Mouse (Mus musculus): ENCODE data around the gene Cyp2d10. TPM values are rescaled to one million over a fixed set of nuclear protein-coding genes. Genes with fewer than 3 reads are reported as not detected.
"Not testable (repeated sequence)": the region's sequence is repeated elsewhere in the genome, so short reads cannot be mapped to it uniquely, and the experiment has no call there.

The Cyp2d10 gene
- not detected in 2 replicates for polyA plus RNA-seq (2016; fragmentation: Nextera tagmentation; extraction: Ambion mirVana)

- H3K4me2 ChIP-seq = no peak within 1 kb of the TSS
- no peaks in the 10 kb centered on the region for H3K27me3 ChIP-seq
- no peak within 1 kb of the TSS for H3K4me3 ChIP-seq (replicated peaks)
- no peak within 1 kb of the TSS for H3K27ac ChIP-seq
- H3K36me3 ChIP-seq = no peaks in the 10 kb centered on the region
- H3K4me1 ChIP-seq (replicated peaks) = no peaks in the 10 kb centered on the region
- ATAC-seq (ENCODE audit: insufficient number of reproducible peaks, insufficient read depth, low FRiP score, low TSS enrichment, low read depth) = no peak
- no peaks in the 10 kb centered on the region for H3K9me3 ChIP-seq
- 92% methylated on average over 6 of the region's 6 CpGs for WGBS
- H3K9ac ChIP-seq (replicated peaks) = no peak within 1 kb of the TSS
Measured at GRCm38 (mm10) chr15:82406981-82407380, at the start of gene Cyp2d10. Gene Cyp2d10, minus strand, starts transcription at chr15:82407195.

DNA sequence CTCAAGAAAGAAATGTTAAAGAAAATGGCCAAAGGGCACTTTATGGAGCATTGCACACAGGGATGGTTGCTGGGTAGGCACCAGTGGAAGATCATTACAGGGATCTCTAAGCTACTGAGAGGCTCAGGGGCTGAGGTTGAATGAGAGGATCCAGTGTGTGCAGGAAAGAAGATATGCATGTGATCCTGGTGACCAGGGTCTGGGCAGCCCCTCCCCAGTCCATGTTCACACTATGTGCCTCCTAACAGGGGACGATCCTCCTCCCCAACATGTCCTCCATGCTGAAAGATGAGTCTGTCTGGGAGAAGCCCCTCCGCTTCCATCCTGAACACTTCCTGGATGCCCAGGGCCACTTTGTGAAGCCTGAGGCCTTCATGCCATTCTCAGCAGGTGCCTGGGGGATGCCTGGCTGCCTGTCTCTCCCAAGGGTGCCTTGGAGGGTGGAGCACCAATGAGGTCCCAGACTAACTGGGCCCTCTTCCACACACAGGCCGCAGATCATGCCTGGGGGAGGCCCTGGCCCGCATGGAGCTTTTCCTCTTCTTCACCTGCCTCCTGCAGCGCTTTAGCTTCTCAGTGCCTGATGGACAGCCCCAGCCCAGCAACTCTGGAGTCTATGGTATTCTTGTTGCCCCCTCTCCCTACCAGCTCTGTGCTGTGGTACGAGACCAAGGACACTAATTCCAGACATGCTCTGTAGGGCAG is 49.2 kb upstream of the Cyp2d10 start:
- not testable (repeated sequence) for H3K9ac ChIP-seq (replicated peaks); H3K27ac ChIP-seq; H3K4me3 ChIP-seq (replicated peaks); H3K36me3 ChIP-seq; H3K27me3 ChIP-seq; H3K4me2 ChIP-seq; H3K4me1 ChIP-seq (replicated peaks); ATAC-seq (ENCODE audit: insufficient number of reproducible peaks, insufficient read depth, low FRiP score, low TSS enrichment, low read depth); H3K9me3 ChIP-seq
- 89% methylated on average over 6 of the region's 6 CpGs for WGBS

GRCm38 (mm10) chr15:82453501-82453900 is 46.5 kb upstream of the Cyp2d10 start:
- H3K9ac ChIP-seq (replicated peaks); H3K4me3 ChIP-seq (replicated peaks); H3K4me1 ChIP-seq (replicated peaks); H3K4me2 ChIP-seq; H3K36me3 ChIP-seq; H3K27ac ChIP-seq; ATAC-seq (ENCODE audit: insufficient number of reproducible peaks, insufficient read depth, low FRiP score, low TSS enrichment, low read depth); H3K27me3 ChIP-seq; H3K9me3 ChIP-seq: not testable (repeated sequence)
- 80% methylated on average over 6 of the region's 6 CpGs for WGBS

DNA sequence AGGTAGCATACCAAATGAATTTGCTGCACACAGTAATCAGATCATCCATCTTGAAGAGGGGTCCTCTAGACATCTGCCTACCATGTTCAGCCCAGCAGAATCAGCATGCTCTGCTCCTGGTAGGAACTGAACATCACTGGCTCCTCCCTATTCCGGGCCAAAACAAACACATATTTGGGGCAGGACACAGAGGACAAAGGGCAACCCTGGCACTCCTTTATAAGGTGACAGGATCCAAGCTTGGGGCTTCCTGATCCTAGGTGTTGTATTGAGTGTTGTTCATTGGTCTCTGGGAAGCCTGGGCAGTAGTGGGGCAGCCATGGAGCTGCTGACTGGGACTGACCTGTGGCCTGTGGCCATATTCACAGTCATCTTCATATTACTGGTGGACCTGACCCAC is 45.1 kb upstream of the Cyp2d10 start:
- H3K27me3 ChIP-seq, H3K9me3 ChIP-seq: not testable (repeated sequence)

GRCm38 (mm10) chr15:82450045-82450444 is 43.0 kb upstream of the Cyp2d10 start:
- not testable (repeated sequence) for H3K9me3 ChIP-seq; H3K27me3 ChIP-seq; ATAC-seq (ENCODE audit: insufficient number of reproducible peaks, insufficient read depth, low FRiP score, low TSS enrichment, low read depth); H3K36me3 ChIP-seq; H3K4me3 ChIP-seq (replicated peaks); H3K27ac ChIP-seq; H3K9ac ChIP-seq (replicated peaks); H3K4me1 ChIP-seq (replicated peaks); H3K4me2 ChIP-seq
- WGBS = 69% methylated on average over 2 of the region's 2 CpGs

More for the DNA sequence above, 45.1 kb upstream of the Cyp2d10 start:
- 96% methylated on average over 1 of the region's 1 CpGs for WGBS
- not testable (repeated sequence) for H3K4me1 ChIP-seq (replicated peaks); ATAC-seq (ENCODE audit: insufficient number of reproducible peaks, insufficient read depth, low FRiP score, low TSS enrichment, low read depth); H3K4me3 ChIP-seq (replicated peaks); H3K9ac ChIP-seq (replicated peaks); H3K4me2 ChIP-seq; H3K36me3 ChIP-seq; H3K27ac ChIP-seq

GRCm38 (mm10) chr15:82445196-82445595 is 38.2 kb upstream of the Cyp2d10 start:
- no peak overlapping the region for H3K4me3 ChIP-seq (replicated peaks)
- no peak overlapping the region for H3K9ac ChIP-seq (replicated peaks)
- no peaks in the 10 kb centered on the region for H3K27me3 ChIP-seq
- H3K36me3 ChIP-seq = no peaks in the 10 kb centered on the region
- no peak overlapping the region for H3K4me2 ChIP-seq
- ATAC-seq (ENCODE audit: insufficient number of reproducible peaks, insufficient read depth, low FRiP score, low TSS enrichment, low read depth) = no peak
- H3K4me1 ChIP-seq (replicated peaks) = no peaks in the 10 kb centered on the region
- H3K9me3 ChIP-seq = no peaks in the 10 kb centered on the region
- H3K27ac ChIP-seq = no peak overlapping the region
- 75% methylated on average over 8 of the region's 8 CpGs for WGBS

DNA sequence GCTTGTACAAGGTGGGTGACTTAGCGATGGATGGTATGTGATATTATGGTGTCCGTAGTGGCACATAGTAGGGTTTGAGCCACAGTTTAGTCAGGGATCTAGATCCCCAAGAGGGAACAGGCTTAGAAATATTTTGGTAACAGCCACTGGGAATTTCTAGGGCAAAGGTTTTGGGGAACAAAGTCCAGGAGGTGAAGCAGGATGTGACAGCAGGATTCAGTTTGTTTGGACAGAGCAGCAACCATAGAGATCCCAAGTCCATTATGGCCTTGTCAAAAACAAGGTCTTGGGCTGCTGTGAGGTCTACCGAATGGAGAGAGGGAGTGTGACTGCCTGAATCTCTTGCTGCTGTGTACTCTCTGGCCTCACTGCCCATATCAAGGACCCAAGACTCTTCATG is 36.7 kb upstream of the Cyp2d10 start:
- no peak overlapping the region for H3K9ac ChIP-seq (replicated peaks)
- no peak overlapping the region for H3K27ac ChIP-seq
- no peaks in the 10 kb centered on the region for H3K27me3 ChIP-seq
- WGBS = 89% methylated on average over 3 of the region's 3 CpGs
- H3K4me1 ChIP-seq (replicated peaks) = no peaks in the 10 kb centered on the region
- no peak for ATAC-seq (ENCODE audit: insufficient number of reproducible peaks, insufficient read depth, low FRiP score, low TSS enrichment, low read depth)
- H3K4me2 ChIP-seq = no peak overlapping the region
- no peaks in the 10 kb centered on the region for H3K36me3 ChIP-seq
- H3K4me3 ChIP-seq (replicated peaks) = no peak overlapping the region
- no peaks in the 10 kb centered on the region for H3K9me3 ChIP-seq

DNA sequence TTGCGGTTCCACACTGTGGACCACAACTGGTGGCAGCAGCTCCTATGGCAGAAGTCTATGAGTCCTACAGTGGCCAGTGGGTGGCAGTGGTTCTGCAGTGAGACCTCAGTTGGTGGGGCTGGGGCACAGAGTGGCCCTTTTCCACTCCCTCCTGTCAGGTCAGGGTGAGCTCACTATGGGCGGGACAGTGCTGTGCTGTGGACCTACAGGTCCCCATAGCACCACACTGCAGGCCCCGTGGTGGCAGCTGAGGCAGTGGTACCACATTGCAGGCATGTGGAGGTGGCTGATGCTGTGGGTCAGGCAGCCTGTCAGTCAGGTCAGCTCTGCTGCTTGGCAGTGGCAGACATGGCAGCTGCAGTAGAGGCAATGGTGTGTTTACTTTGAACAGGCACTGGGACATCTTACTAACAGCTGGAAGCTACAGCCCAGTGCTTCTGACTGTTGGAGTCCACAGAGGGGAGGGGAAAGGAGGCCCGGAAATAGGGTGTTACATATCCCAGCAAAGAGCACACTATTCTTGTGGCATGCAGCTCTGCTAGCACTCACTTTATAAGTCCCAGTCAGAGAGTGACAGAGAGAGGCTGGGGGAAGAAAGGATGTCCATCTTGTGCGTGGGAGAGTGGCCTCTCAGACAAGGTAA is 31.1 kb upstream of the Cyp2d10 start:
- peaks cover 8% of the 10 kb centered on the region for H3K9me3 ChIP-seq
- no peak overlapping the region for H3K27ac ChIP-seq
- no peak overlapping the region for H3K4me2 ChIP-seq
- WGBS = 77% methylated on average over 5 of the region's 5 CpGs
- ATAC-seq (ENCODE audit: insufficient number of reproducible peaks, insufficient read depth, low FRiP score, low TSS enrichment, low read depth) = no peak
- H3K4me1 ChIP-seq (replicated peaks) = no peaks in the 10 kb centered on the region
- no peaks in the 10 kb centered on the region for H3K36me3 ChIP-seq
- no peak overlapping the region for H3K4me3 ChIP-seq (replicated peaks)
- no peak overlapping the region for H3K9ac ChIP-seq (replicated peaks)
- no peaks in the 10 kb centered on the region for H3K27me3 ChIP-seq

GRCm38 (mm10) chr15:82435606-82436005 is 28.6 kb upstream of the Cyp2d10 start:
- H3K9me3 ChIP-seq = peaks cover 17% of the 10 kb centered on the region
- no peak overlapping the region for H3K9ac ChIP-seq (replicated peaks)
- H3K27ac ChIP-seq = no peak overlapping the region
- H3K27me3 ChIP-seq = no peaks in the 10 kb centered on the region
- no peak overlapping the region for H3K4me2 ChIP-seq
- ATAC-seq (ENCODE audit: insufficient number of reproducible peaks, insufficient read depth, low FRiP score, low TSS enrichment, low read depth) = no peak
- H3K36me3 ChIP-seq = no peaks in the 10 kb centered on the region
- 89% methylated on average over 2 of the region's 2 CpGs for WGBS
- H3K4me1 ChIP-seq (replicated peaks) = no peaks in the 10 kb centered on the region
- no peak overlapping the region for H3K4me3 ChIP-seq (replicated peaks)

DNA sequence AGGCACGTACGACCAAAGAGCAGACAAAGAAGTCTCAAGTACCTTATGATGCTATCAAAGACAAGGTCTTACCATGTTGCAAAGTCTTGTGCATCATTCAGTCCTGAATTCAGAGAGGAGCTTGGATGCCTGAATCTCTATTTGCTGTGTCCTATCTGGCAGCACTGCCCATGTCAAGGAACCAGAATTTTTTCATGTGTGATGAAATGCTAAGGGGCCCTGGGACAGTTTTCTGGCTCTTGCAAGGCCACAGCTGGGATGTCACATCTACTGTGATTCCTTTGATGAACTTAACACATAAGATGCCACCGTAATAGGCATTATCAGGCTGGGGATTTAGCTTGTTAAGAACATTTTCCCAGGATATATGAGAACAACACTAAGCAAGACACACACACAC is 28.0 kb upstream of the Cyp2d10 start:
- H3K9me3 ChIP-seq = peaks cover 19% of the 10 kb centered on the region
- H3K27me3 ChIP-seq = no peaks in the 10 kb centered on the region
- no peaks in the 10 kb centered on the region for H3K36me3 ChIP-seq
- no peak overlapping the region for H3K27ac ChIP-seq
- no peak overlapping the region for H3K9ac ChIP-seq (replicated peaks)
- no peak for ATAC-seq (ENCODE audit: insufficient number of reproducible peaks, insufficient read depth, low FRiP score, low TSS enrichment, low read depth)
- H3K4me2 ChIP-seq = no peak overlapping the region
- WGBS = 81% methylated on average over 3 of the region's 3 CpGs
- H3K4me1 ChIP-seq (replicated peaks) = no peaks in the 10 kb centered on the region
- H3K4me3 ChIP-seq (replicated peaks) = no peak overlapping the region

GRCm38 (mm10) chr15:82434541-82434940 is 27.5 kb upstream of the Cyp2d10 start:
- no peak overlapping the region for H3K4me3 ChIP-seq (replicated peaks)
- 91% methylated on average over 3 of the region's 3 CpGs for WGBS
- no peaks in the 10 kb centered on the region for H3K27me3 ChIP-seq
- ATAC-seq (ENCODE audit: insufficient number of reproducible peaks, insufficient read depth, low FRiP score, low TSS enrichment, low read depth) = no peak
- no peak overlapping the region for H3K9ac ChIP-seq (replicated peaks)
- H3K4me2 ChIP-seq = no peak overlapping the region
- no peaks in the 10 kb centered on the region for H3K4me1 ChIP-seq (replicated peaks)
- no peaks in the 10 kb centered on the region for H3K36me3 ChIP-seq
- no peak overlapping the region for H3K27ac ChIP-seq
- peaks cover 22% of the 10 kb centered on the region for H3K9me3 ChIP-seq

- no peak for ATAC-seq (ENCODE audit: insufficient number of reproducible peaks, insufficient read depth, low FRiP score, low TSS enrichment, low read depth)
- Histone ChIP-seq H3K27me3 (no peaks in the 10 kb centered on the region), H3K4me1 (replicated peaks) (no peaks in the 10 kb centered on the region), H3K4me2 (no peak overlapping the region), H3K36me3 (no peaks in the 10 kb centered on the region), H3K9ac (replicated peaks) (no peak overlapping the region), H3K9me3 (peaks cover 22% of the 10 kb centered on the region), H3K27ac (no peak overlapping the region), H3K4me3 (replicated peaks) (no peak overlapping the region)
- WGBS = 95% methylated on average over 3 of the region's 3 CpGs
Measured at GRCm38 (mm10) chr15:82433621-82434020, 26.6 kb upstream of the Cyp2d10 start.

Data from limb, embryonic 12.5 days (tissue).